Mouse (Mus musculus): ENCODE results near the gene Zfp217. TPM values are rescaled to one million over a fixed set of nuclear protein-coding genes. Genes with fewer than 3 reads are reported as not detected.

Gene Zfp217
- polyA plus RNA-seq, 1 experiment from 2014 or later, result 4.0 TPM

DNA sequence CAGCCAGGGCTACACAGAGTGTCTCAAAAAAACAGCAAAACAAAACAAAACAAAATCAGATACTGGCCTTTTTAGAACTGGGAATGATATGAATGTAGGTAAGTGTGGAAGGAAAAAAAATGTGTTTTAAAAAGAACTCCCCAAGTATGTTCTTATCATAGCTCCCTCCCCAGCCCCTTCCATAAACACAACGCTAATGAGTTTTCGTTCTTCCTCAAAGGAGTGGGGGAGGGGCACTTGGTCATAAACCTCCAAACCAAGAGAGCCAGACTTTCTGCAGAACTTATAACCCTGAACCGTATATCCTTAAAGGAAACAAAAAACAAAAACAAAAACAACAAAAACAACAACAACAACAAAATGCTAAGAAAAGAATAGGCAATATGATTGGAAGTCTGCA lies 4.0 kb downstream of the Zfp217 start:
- Histone ChIP-seq H3K4me2 (ENCODE audit: low read length) (no peak overlapping the region), H3K36me3 (ENCODE audit: insufficient read depth, low read length) (no peaks in the 10 kb centered on the region), H3K4me1 (replicated peaks; ENCODE audit: insufficient read depth, low read length) (no peaks in the 10 kb centered on the region), H3K4me3 (replicated peaks; ENCODE audit: low read depth, low read length) (no peak overlapping the region), H3K9me3 (replicated peaks; ENCODE audit: low read length) (no peaks in the 10 kb centered on the region), H3K27ac (no peak overlapping the region), H3K27me3 (ENCODE audit: insufficient read depth, low read length) (no peaks in the 10 kb centered on the region), H3K9ac (ENCODE audit: low read depth, low read length) (no peak overlapping the region)
- TF ChIP-seq CTCF (IDR thresholded peaks at IDR 0.05; ENCODE audit: low read depth), result no peak
- DNase-seq (ENCODE audit: low spot score) (peak; percentile 46), ATAC-seq (replicated peaks; ENCODE audit: low FRiP score, low read depth) (no peak)
- WGBS, result 10% methylated on average over 3 of the region's 3 CpGs

DNA sequence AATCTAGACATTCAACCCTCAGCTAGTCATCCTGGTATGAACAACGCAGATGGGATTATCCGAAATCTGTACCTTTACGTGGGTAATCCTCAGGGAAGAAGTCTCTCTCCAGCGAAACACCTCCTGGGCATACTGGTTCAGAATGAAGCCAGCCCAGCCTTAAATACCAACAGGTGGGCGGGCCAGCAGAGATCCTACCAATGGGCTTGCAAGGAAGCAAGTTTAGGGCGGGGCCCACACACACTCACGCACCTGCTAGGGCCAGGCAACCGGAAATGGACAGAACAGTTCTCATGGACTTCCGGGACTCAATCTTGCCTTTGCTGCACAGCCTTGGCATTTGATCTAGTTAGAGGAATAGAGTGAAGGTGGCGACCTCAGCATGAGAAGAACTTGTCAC lies 5.4 kb downstream of the Zfp217 start:
- Histone ChIP-seq H3K27me3 (ENCODE audit: insufficient read depth, low read length) (no peaks in the 10 kb centered on the region), H3K27ac (no peak overlapping the region), H3K4me2 (ENCODE audit: low read length) (no peak overlapping the region), H3K9ac (ENCODE audit: low read depth, low read length) (no peak overlapping the region), H3K4me3 (replicated peaks; ENCODE audit: low read depth, low read length) (no peak overlapping the region), H3K4me1 (replicated peaks; ENCODE audit: insufficient read depth, low read length) (no peaks in the 10 kb centered on the region), H3K36me3 (ENCODE audit: insufficient read depth, low read length) (no peaks in the 10 kb centered on the region), H3K9me3 (replicated peaks; ENCODE audit: low read length) (no peaks in the 10 kb centered on the region)
- ATAC-seq (replicated peaks; ENCODE audit: low FRiP score, low read depth), result no peak
- 92% methylated on average over 10 of the region's 10 CpGs for whole genome bisulfite sequencing
- no peak for TF ChIP-seq CTCF (IDR thresholded peaks at IDR 0.05; ENCODE audit: low read depth)
- no peak for DNase-seq (ENCODE audit: low spot score)

- no peaks in the 10 kb centered on the region for H3K9me3 ChIP-seq (replicated peaks; ENCODE audit: low read length)
These were observed 6.4 kb downstream of the Zfp217 start for GRCm38 (mm10) chr2:170141481-170141880.

GRCm38 (mm10) chr2:170139411-170140046 lies 8.4 kb downstream of the Zfp217 start:
- H3K4me1 ChIP-seq (replicated peaks; ENCODE audit: insufficient read depth, low read length), result no peaks in the 10 kb centered on the region
- 61% methylated on average over 9 of the region's 9 CpGs for WGBS
- no peaks in the 10 kb centered on the region for H3K9me3 ChIP-seq (replicated peaks; ENCODE audit: low read length)
- H3K36me3 ChIP-seq (ENCODE audit: insufficient read depth, low read length), result no peaks in the 10 kb centered on the region
- no peak overlapping the region for H3K9ac ChIP-seq (ENCODE audit: low read depth, low read length)
- H3K27ac ChIP-seq, result no peak overlapping the region
- H3K4me2 ChIP-seq (ENCODE audit: low read length), result no peak overlapping the region
- no peaks in the 10 kb centered on the region for H3K27me3 ChIP-seq (ENCODE audit: insufficient read depth, low read length)
- no peak overlapping the region for H3K4me3 ChIP-seq (replicated peaks; ENCODE audit: low read depth, low read length)
- ATAC-seq (replicated peaks; ENCODE audit: low FRiP score, low read depth) (no peak), DNase-seq (ENCODE audit: low spot score) (no peak)
- no peak for TF ChIP-seq CTCF (IDR thresholded peaks at IDR 0.05; ENCODE audit: low read depth)

More at GRCm38 (mm10) chr2:170141481-170141880, 6.4 kb downstream of the Zfp217 start:
- no peak overlapping the region for H3K4me3 ChIP-seq (replicated peaks; ENCODE audit: low read depth, low read length)
- H3K4me2 ChIP-seq (ENCODE audit: low read length), result no peak overlapping the region
- no peaks in the 10 kb centered on the region for H3K4me1 ChIP-seq (replicated peaks; ENCODE audit: insufficient read depth, low read length)
- no peak overlapping the region for H3K9ac ChIP-seq (ENCODE audit: low read depth, low read length)
- 91% methylated on average over 5 of the region's 5 CpGs for WGBS
- DNase-seq (ENCODE audit: low spot score) (no peak), ATAC-seq (replicated peaks; ENCODE audit: low FRiP score, low read depth) (no peak)
- no peak for TF ChIP-seq CTCF (IDR thresholded peaks at IDR 0.05; ENCODE audit: low read depth)
- no peaks in the 10 kb centered on the region for H3K27me3 ChIP-seq (ENCODE audit: insufficient read depth, low read length)
- no peaks in the 10 kb centered on the region for H3K36me3 ChIP-seq (ENCODE audit: insufficient read depth, low read length)
- H3K27ac ChIP-seq, result no peak overlapping the region

- H3K4me2 ChIP-seq (ENCODE audit: low read length), result no peak overlapping the region
- H3K27ac ChIP-seq, result no peak overlapping the region
- no peaks in the 10 kb centered on the region for H3K36me3 ChIP-seq (ENCODE audit: insufficient read depth, low read length)
- no peaks in the 10 kb centered on the region for H3K9me3 ChIP-seq (replicated peaks; ENCODE audit: low read length)
- ATAC-seq (replicated peaks; ENCODE audit: low FRiP score, low read depth), result no peak
- no peak overlapping the region for H3K4me3 ChIP-seq (replicated peaks; ENCODE audit: low read depth, low read length)
- H3K27me3 ChIP-seq (ENCODE audit: insufficient read depth, low read length), result no peaks in the 10 kb centered on the region
- TF ChIP-seq CTCF (IDR thresholded peaks at IDR 0.05; ENCODE audit: low read depth), result no peak
- WGBS, result 66% methylated on average over 3 of the region's 3 CpGs
- no peak overlapping the region for H3K9ac ChIP-seq (ENCODE audit: low read depth, low read length)
- H3K4me1 ChIP-seq (replicated peaks; ENCODE audit: insufficient read depth, low read length), result 0 out of 2 replicates have a peak, but pooled peaks cover 4% of the 10 kb centered on the region
- no peak for DNase-seq (ENCODE audit: low spot score)
These were observed 11.0 kb downstream of the Zfp217 start for GRCm38 (mm10) chr2:170136928-170137327.

GRCm38 (mm10) chr2:170135820-170136219 lies 12.1 kb downstream of the Zfp217 start:
- H3K27ac ChIP-seq, result no peak overlapping the region
- TF ChIP-seq CTCF (IDR thresholded peaks at IDR 0.05; ENCODE audit: low read depth), result no peak
- 95% methylated on average over 6 of the region's 6 CpGs for WGBS
- no peak overlapping the region for H3K9ac ChIP-seq (ENCODE audit: low read depth, low read length)
- H3K9me3 ChIP-seq (replicated peaks; ENCODE audit: low read length), result no peaks in the 10 kb centered on the region
- H3K36me3 ChIP-seq (ENCODE audit: insufficient read depth, low read length), result no peaks in the 10 kb centered on the region
- DNase-seq (ENCODE audit: low spot score) (no peak), ATAC-seq (replicated peaks; ENCODE audit: low FRiP score, low read depth) (no peak)
- H3K4me3 ChIP-seq (replicated peaks; ENCODE audit: low read depth, low read length), result no peak overlapping the region
- H3K27me3 ChIP-seq (ENCODE audit: insufficient read depth, low read length), result no peaks in the 10 kb centered on the region
- H3K4me2 ChIP-seq (ENCODE audit: low read length), result no peak overlapping the region
- H3K4me1 ChIP-seq (replicated peaks; ENCODE audit: insufficient read depth, low read length), result 0 out of 2 replicates have a peak, but pooled peaks cover 4% of the 10 kb centered on the region

Measured in kidney, postnatal 0 days (tissue).